Comparison of ENCODE assay signal across 32 mouse cellular contexts in genomic region chr2:78999410-78999809, GRCm38 (mm10).
"Had no signal": no experiment of that assay in that cellular context is flagged by ENCODE, and none has a peak within 500 bp of the region (broad histone marks: within the 10 kb centered on the region; RNA-seq: fewer than 3 reads in every experiment).

No protein-coding gene starts in this region.

- H3K4me2 ChIP-seq: heart, embryonic 11.5 days; heart, embryonic 12.5 days; heart, embryonic 13.5 days; heart, embryonic 15.5 days; hindbrain, embryonic 12.5 days; hindbrain, embryonic 13.5 days; hindbrain, embryonic 14.5 days; hindbrain, embryonic 15.5 days; kidney, embryonic 15.5 days had no signal

- ATAC-seq: hindbrain, embryonic 16.5 days; hindbrain, postnatal 0 days; intestine, embryonic 16.5 days had no signal

- H3K9me3 ChIP-seq: heart, embryonic 10.5 days; heart, embryonic 12.5 days; heart, embryonic 13.5 days; heart, embryonic 15.5 days; hindbrain, embryonic 10.5 days; hindbrain, embryonic 12.5 days; hindbrain, embryonic 13.5 days; hindbrain, embryonic 15.5 days; kidney, embryonic 15.5 days had no signal

- H3K27ac ChIP-seq: heart, embryonic 10.5 days; heart, embryonic 13.5 days; heart, embryonic 15.5 days; hindbrain, embryonic 10.5 days; hindbrain, embryonic 12.5 days; hindbrain, embryonic 13.5 days; hindbrain, embryonic 14.5 days; hindbrain, embryonic 15.5 days; hindbrain, postnatal 0 days; kidney, embryonic 15.5 days; kidney, postnatal 0 days; layer of hippocampus, adult 2 months; left cerebral cortex, adult 2 months had no signal

- H3K27me3 ChIP-seq: heart, embryonic 12.5 days; heart, embryonic 13.5 days; heart, embryonic 15.5 days; hindbrain, embryonic 12.5 days; hindbrain, embryonic 13.5 days; hindbrain, embryonic 15.5 days; kidney, embryonic 15.5 days had no signal

- H3K4me1 ChIP-seq: heart, embryonic 10.5 days; heart, embryonic 12.5 days; heart, embryonic 13.5 days; heart, embryonic 15.5 days; hindbrain, embryonic 10.5 days; hindbrain, embryonic 12.5 days; hindbrain, embryonic 13.5 days; hindbrain, embryonic 15.5 days had no signal

- H3K36me3 ChIP-seq: heart, embryonic 10.5 days; heart, embryonic 12.5 days; heart, embryonic 13.5 days; heart, embryonic 15.5 days; hindbrain, embryonic 10.5 days; hindbrain, embryonic 12.5 days; hindbrain, embryonic 13.5 days; hindbrain, embryonic 15.5 days; kidney, embryonic 15.5 days had no signal

- DNase-seq: heart, postnatal 10 days; heart, postnatal 14 days; heart, postnatal 36 days; heart, postnatal 4 days; kidney, adult 11 months; kidney, adult 18-20 months; kidney, adult 2 months; kidney, adult 8-10 months; kidney, adult 9 months; kidney, postnatal 10 days; kidney, postnatal 25 days; kidney, postnatal 36 days; kidney, postnatal 4 days; layer of hippocampus, adult 9-11 months; layer of hippocampus, postnatal 36 days had no signal

- H3K9ac ChIP-seq: heart, embryonic 12.5 days; heart, embryonic 13.5 days; heart, embryonic 15.5 days; hindbrain, embryonic 12.5 days; hindbrain, embryonic 13.5 days; hindbrain, embryonic 14.5 days; hindbrain, embryonic 15.5 days; kidney, embryonic 15.5 days had no signal

- H3K4me3 ChIP-seq: heart, embryonic 10.5 days; heart, embryonic 12.5 days; heart, embryonic 13.5 days; heart, embryonic 15.5 days; hindbrain, embryonic 10.5 days; hindbrain, embryonic 12.5 days; hindbrain, embryonic 13.5 days; hindbrain, embryonic 15.5 days; kidney, embryonic 15.5 days; layer of hippocampus, adult 2 months; left cerebral cortex, adult 2 months had no signal
